Mouse (Mus musculus) small intestine, adult 2 months (tissue): Measurements from ENCODE around the gene Cpox. TPM values are rescaled to one million over a fixed set of nuclear protein-coding genes. Genes with fewer than 3 reads are reported as not detected.

Experiments used
- H3K27ac ChIP-seq: fragments of 200-500 bp; 2 replicates; pipeline ENCODE4 v1.5.1; 2012; ENCODE audit warnings: low read depth, low read length, control low read depth, inconsistent platforms; ENCODE audit not compliant: insufficient read depth
- H3K27me3 ChIP-seq: fragments of 200-500 bp; 2 replicates; pipeline ENCODE4 v1.6.1; 2012; ENCODE audit warnings: mild to moderate bottlenecking, moderate library complexity, low read length, inconsistent platforms; ENCODE audit not compliant: control insufficient read depth, insufficient read depth
- H3K36me3 ChIP-seq: fragments of 200-500 bp; 2 replicates; pipeline ENCODE4 v1.6.1; 2012; ENCODE audit warnings: mild to moderate bottlenecking, low read length, control low read depth, inconsistent platforms; ENCODE audit not compliant: control insufficient read depth, insufficient read depth
- H3K4me1 ChIP-seq: fragments of 200-500 bp; 2 replicates; pipeline ENCODE4 v1.6.1; 2012; ENCODE audit warnings: low read length, inconsistent platforms, mixed read lengths; ENCODE audit not compliant: control insufficient read depth, insufficient read depth, insufficient read length
- H3K4me3 ChIP-seq: fragments of 200-500 bp; 2 replicates; pipeline ENCODE4 v1.5.1; 2012; ENCODE audit warnings: low read depth, mild to moderate bottlenecking, control low read depth, inconsistent platforms, low read length, moderate library complexity
- CTCF ChIP-seq: fragments of 200-500 bp; IDR thresholded peaks from 2 replicates; pipeline ENCODE4 v1.5.1; 2012; ENCODE audit warnings: low read depth, mild to moderate bottlenecking, control low read depth, inconsistent platforms, low read length, moderate library complexity, mixed read lengths; ENCODE audit not compliant: insufficient replicate concordance, insufficient read length; ENCODE audit errors: extremely low read depth
- POLR2A ChIP-seq: fragments of 200-500 bp; IDR thresholded peaks from 2 replicates; pipeline ENCODE4 v1.6.1; 2012; ENCODE audit warnings: low read depth, mild to moderate bottlenecking, control low read depth, inconsistent platforms, low read length, moderate library complexity
- WGBS: fragments of 180-500 bp; shearing (Covaris S2); methylation state at CpG from one replicate; pipeline ENCODE4 v1.1.7; 2018; 5-methylcytosine and 5-hydroxymethylcytosine counted together
- polyA plus RNA-seq: library from polyadenylated mRNA; depleted of rRNA; stranded (reverse); fragments of >200 nt; gene quantifications from 2 replicates; pipeline ENCODE4 v1.2.3, GENCODE M21; 2012

Gene Cpox
- polyA plus RNA-seq, 1 experiment, result 12.0 TPM

DNA sequence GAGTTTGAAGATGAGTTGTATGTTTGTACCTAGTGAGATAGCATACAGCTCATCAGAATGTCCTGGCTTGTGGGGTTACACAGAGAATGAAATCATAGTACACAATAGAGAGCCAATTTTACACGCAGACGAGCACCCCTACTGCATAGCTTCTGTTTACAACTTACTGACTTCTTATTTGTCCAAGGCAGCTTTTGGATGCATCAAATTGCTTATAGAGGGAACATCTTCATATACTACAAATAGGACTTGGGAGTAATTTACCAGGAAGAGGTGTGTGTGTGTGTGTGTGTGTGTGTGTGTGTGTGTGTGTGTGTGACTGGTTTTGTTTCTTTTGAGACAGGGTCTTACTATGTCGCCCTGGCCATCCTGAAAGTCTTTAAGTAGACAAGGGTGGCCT lies 1.5 kb upstream of the Cpox start:
- H3K27me3 ChIP-seq, result no peaks in the 10 kb centered on the region
- TF ChIP-seq POLR2A (no peak), CTCF (no peak)
- H3K4me3 ChIP-seq, result no peak overlapping the region
- WGBS, result 77% methylated on average over 3 of the region's 3 CpGs
- H3K27ac ChIP-seq, result no peak overlapping the region
- peaks cover 4% of the 10 kb centered on the region; the same call in 1 of the 2 replicates for H3K4me1 ChIP-seq
- peaks cover 2% of the 10 kb centered on the region; the same call in 1 of the 2 replicates for H3K36me3 ChIP-seq

DNA sequence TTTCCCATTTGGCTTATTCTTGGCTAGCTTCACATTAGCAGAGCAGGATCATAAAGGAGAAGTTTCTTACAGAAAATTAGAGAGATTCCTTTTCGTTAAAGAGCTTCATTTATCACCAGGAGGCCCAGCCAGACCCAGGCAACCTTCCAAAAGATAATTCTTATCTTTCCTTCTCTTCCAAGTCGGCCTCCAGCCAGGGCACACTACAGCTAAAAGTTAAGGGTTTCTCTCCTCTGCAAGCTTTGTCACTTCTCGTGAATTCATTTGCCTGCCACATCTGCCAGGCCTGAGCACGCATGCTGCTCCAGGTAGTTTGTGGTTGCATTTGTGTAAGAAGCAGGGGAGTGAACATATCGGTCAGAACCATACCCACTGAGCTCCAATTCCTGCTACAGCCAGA lies 828 bp upstream of the Cpox start:
- peaks cover 4% of the 10 kb centered on the region; the same call in 1 of the 2 replicates for H3K4me1 ChIP-seq
- H3K27me3 ChIP-seq, result no peaks in the 10 kb centered on the region
- peak overlapping the region; percentile 26; the same call in 1 of the 2 replicates for H3K27ac ChIP-seq
- TF ChIP-seq POLR2A, result no peak
- no peak for TF ChIP-seq CTCF
- H3K4me3 ChIP-seq, result no peak overlapping the region
- 15% methylated on average over 5 of the region's 5 CpGs for WGBS
- H3K36me3 ChIP-seq, result peaks cover 7% of the 10 kb centered on the region

DNA sequence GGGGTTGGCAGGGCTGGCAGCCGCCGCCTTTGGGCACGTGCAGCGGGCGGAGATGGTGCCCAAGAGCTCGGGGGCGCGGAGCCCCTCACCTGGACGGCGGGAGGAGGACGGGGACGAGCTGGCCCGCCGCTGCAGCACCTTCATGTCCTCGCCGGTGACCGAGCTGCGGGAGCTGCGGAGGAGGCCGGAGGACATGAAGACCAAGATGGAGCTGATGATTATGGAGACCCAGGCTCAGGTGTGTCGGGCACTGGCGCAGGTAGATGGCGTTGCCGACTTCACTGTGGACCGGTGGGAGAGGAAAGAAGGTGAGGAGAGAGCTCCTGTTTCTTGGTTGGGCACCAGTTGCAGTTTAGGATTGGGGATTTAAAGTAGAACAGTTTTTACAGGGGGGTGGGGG lies 551 bp downstream of the Cpox start:
- Histone ChIP-seq H3K27me3 (no peaks in the 10 kb centered on the region), H3K27ac (no peak overlapping the region), H3K4me3 (peak overlapping the region; percentile 90), H3K4me1 (peaks cover 4% of the 10 kb centered on the region; the same call in 1 of the 2 replicates), H3K36me3 (peaks cover 17% of the 10 kb centered on the region)
- WGBS, result under 1% methylated on average over 25 of the region's 25 CpGs
- no peak for TF ChIP-seq CTCF
- no peak for TF ChIP-seq POLR2A

DNA sequence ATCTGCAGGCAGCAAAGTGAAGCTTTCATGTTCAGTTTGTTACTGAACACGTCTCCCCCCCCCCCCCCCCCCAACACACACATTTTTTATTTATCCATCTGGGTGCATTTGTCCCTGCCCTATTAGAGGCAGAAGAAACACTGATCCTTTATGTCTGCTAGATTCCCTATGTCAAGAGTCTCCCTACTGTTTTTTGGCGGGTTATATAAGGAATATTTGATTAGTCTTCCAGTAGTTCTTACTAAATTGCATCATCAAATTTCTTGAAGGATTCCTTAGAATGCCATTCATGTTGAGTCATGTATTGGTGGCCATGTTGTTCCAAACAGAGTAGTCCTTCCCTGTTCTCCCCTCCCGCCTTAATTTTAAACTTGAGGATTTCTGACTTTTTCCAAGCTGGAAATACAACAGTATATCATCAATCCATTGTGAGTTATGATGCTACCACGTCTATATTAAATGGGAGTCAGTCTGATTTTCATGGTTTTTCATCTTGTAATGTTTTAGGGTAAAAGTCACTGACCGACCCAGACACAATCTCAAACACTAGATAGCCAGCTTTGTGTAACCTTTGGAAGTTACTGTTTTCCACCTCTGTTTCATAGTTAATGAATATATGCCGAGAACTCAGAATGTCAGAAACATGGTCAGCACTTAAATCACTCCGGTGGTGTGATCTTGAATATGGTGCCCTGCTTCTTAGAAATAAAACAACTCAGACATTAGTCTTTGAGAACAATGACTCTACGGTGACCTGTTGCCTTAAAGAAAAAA lies 1.3 kb downstream of the Cpox start:
- Histone ChIP-seq H3K27ac (no peak overlapping the region), H3K4me3 (no peak overlapping the region), H3K36me3 (peaks cover 23% of the 10 kb centered on the region), H3K4me1 (peaks cover 4% of the 10 kb centered on the region; the same call in 1 of the 2 replicates), H3K27me3 (no peaks in the 10 kb centered on the region)
- no peak for TF ChIP-seq POLR2A
- TF ChIP-seq CTCF, result no peak
- 60% methylated on average over 8 of the region's 8 CpGs for WGBS

DNA sequence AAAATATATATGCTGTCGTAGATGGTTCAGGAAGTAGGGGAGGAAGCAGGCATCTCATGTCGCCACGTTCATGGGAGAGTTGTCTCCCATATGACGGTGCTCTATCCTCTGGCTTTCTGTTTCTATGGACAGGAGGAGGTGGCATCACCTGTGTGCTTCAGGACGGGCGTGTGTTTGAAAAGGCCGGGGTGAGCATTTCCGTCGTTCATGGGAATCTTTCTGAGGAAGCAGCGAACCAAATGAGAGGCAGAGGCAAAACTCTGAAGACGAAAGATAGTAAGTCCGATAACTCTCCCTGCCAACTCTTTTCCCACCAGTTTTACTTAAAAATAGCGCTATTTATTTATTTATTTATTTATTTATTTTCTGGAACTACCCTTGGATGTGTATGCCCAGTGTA lies 2.3 kb downstream of the Cpox start:
- no peak overlapping the region for H3K27ac ChIP-seq
- H3K4me3 ChIP-seq, result no peak overlapping the region
- H3K4me1 ChIP-seq, result peaks cover 4% of the 10 kb centered on the region; the same call in 1 of the 2 replicates
- no peaks in the 10 kb centered on the region for H3K27me3 ChIP-seq
- no peak for TF ChIP-seq POLR2A
- no peak for TF ChIP-seq CTCF
- WGBS, result 94% methylated on average over 13 of the region's 13 CpGs
- peaks cover 25% of the 10 kb centered on the region for H3K36me3 ChIP-seq

DNA sequence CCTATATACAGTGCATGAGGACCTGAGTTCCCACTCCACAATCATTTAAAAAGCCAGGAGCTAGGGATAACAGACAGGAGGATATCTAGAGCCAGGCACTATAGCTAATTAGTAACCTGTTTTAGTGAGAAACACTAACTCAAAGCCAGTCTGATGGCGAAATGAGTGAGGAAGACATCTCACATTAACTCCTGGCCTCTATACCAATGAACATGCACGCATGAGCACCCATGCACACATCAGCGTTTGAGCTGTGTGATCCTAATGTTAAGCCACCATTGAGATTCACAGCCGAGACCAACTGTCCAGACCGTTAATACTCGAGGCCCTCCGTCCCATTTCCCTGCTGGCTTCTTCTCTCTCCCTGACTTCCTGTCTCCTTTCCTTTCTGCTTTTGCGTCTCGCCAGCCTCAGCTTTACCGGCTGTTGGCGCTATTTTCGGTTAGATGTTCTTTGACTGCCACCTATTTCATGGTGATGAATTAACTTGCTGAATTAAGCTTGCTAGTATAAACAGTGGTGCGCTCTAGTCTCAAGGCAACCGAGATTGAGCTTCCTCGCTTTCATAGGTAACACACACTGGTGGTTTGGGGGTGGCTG lies 3.8 kb downstream of the Cpox start:
- no peaks in the 10 kb centered on the region for H3K27me3 ChIP-seq
- H3K4me1 ChIP-seq, result peaks cover 2% of the 10 kb centered on the region; the same call in 1 of the 2 replicates
- H3K36me3 ChIP-seq, result peaks cover 28% of the 10 kb centered on the region
- TF ChIP-seq CTCF (no peak), POLR2A (no peak)
- H3K27ac ChIP-seq, result no peak overlapping the region
- 96% methylated on average over 15 of the region's 15 CpGs for WGBS
- no peak overlapping the region for H3K4me3 ChIP-seq

DNA sequence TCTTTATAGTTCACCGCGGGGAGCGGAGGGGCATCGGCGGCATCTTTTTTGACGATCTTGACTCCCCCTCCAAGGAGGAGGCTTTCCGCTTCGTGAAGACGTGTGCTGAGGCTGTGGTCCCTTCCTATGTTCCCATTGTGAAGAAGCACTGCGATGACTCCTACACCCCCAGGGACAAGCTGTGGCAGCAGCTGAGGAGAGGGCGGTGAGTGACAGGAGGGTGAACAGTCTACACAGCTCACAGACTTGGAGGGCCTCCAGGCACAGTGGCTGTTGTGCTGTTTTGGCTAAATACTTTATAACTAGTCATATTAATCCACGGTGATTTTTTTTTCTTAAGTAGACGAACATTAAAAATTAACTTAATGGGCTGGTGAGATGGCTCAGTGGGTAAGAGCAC lies 5.2 kb downstream of the Cpox start:
- H3K4me1 ChIP-seq, result no peaks in the 10 kb centered on the region
- TF ChIP-seq CTCF (no peak), POLR2A (no peak)
- H3K27ac ChIP-seq, result no peak overlapping the region
- peaks cover 30% of the 10 kb centered on the region for H3K36me3 ChIP-seq
- no peak overlapping the region for H3K4me3 ChIP-seq
- H3K27me3 ChIP-seq, result no peaks in the 10 kb centered on the region
- WGBS, result 94% methylated on average over 13 of the region's 13 CpGs
